Mouse (Mus musculus): ENCODE measurements around the gene Cul4a.

GRCm38 (mm10) chr8:13063112-13063511 lies 42.3 kb upstream of the Cul4a start:
- TF ChIP-seq CTCF (IDR thresholded peaks at IDR 0.05; ENCODE audit: low read depth) (no peak), EP300 (IDR thresholded peaks at IDR 0.05; ENCODE audit: low read depth) (no peak)
